Mouse (Mus musculus): ENCODE data around the gene Scarf1.
"Not testable (repeated sequence)": the region's sequence is repeated elsewhere in the genome, so short reads cannot be mapped to it uniquely, and the experiment has no call there.

Scarf1 gene

DNA sequence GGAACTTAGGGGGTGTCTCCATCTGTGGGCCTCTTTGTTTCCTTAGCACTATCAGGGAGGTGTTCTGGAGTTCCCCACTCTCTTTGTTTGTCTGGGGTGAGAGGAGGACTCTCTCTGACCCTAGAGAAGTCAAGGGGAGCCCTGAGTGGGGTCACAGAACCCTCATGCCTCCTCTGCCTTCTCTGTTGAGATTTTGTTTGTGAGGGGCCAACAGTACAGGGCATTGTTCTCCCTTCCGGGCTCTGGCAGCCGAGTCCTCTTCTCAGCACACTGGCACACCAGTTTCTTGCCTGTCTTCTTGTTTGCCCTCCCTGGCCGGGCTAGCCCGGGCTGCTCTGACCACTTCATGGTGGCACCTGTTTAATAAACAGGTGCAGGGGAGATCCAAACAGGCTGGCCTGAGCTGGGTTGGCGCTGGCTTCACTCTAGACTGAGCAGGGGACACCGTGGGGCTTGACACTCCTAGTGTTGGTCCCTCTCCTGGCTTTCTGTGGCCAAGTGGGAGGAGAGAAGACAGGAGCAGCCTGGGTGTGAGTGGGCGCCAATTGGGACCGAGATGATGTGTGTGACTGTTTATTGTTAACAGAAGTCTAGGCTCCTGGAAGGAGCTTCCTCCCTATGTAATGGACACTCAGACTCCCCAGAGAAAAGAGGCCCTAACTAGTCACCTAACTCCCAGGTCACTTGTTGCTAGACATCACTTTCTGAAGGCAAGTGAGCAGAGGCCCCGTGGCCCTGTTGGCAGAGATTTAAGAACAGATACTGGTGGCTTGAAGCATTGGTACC lies 25.0 kb downstream of the Scarf1 start:
- no peak for DNase-seq

DNA sequence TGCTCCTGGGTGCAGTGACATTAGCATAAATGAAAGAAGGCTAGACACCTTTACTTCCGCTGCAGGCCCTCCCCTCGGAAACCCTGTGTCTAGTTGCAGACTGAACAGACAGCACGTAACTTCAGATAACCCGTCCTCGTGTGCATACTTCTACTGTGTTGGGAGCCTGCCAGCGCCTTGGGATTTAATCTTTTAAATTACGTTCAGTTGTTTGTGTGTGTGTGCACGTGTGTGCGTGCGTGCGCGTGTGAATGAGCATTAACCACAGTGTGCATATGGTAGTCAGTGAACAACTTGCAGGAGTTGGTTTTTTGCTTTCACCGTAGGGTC lies 25.6 kb downstream of the Scarf1 start:
- no peak for DNase-seq

DNA sequence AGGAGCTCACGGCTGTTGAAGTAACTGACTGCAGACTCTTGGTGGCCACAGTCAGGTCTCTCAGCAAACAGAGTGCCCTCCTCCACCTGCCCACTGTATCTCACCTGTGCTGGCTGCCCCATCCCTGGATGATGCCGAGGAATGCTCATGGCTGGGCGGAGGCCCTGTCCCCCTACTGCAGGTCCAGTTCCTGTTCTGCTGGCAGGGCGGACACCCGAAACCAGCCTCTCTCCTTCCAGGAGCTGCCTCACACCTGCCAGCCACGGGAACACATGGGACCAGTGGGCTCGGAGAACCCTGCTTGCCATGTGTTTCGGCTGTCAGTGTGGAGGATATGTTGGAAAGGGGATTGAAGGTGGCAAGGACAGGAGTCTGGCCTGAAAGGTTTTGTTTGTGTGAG lies 26.9 kb downstream of the Scarf1 start:
- no peak for DNase-seq

DNA sequence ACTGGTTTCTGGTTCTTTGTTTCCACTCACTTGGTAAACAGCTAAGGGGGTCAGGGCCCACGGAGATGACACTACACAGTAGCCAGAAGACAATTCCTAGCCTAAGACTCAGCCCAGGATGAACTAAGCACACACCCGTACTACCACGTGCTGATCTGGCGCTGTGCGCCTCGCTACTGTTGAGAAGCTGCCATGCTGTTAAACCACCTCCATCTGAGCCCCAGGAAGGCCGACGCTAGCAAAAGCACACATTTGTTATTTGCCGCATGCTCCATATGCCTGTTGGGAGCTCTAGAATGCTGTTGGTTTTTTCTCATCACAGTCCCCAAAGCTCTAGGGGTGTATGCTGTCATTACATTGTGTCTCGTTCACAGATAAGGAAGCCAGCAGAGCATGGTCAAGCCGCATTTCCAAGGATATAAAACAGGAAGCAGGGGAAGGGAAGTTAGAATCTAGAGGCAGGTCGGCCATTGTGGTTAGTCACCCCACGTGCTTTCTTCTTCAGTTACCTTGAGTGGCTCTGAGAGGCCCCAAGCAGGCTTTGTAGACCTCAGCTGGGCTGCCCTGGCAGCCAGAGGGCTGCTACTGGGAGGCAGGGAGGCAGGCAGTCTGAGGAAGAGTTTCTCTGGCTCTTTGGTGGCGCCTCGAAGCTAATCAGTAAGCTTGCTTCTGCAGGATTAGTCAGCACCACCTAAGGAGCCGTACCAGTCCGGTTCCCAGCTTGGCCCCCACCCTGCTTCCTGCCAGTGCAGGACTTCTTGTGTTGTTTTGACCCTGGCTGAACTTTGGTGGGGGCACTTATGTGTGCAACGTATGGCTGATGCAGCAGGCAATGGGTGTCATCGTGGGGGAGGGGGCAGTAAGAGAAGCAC lies 27.6 kb downstream of the Scarf1 start:
- peak in 1 of 2 experiments; percentile 44 for DNase-seq

DNA sequence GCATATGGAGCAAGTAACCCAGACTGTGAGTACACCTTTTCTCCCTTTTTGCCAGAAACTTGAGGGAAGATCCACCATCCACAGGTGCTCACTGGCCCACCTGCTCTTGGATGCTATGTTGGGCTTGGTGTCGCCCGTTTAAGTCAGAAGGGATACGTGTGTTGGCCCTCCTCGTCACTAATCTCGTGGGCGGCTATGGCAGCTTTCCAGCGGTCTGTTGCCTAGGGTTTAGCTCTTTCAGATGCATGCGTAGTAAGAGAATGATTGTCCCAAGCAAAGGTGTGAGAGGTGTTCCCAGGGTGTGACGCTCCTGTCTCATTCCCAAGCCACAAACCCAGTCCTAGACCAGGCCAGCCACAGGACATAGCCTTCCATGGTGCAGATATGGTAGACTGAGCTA lies 31.4 kb downstream of the Scarf1 start:
- no peak for DNase-seq

DNA sequence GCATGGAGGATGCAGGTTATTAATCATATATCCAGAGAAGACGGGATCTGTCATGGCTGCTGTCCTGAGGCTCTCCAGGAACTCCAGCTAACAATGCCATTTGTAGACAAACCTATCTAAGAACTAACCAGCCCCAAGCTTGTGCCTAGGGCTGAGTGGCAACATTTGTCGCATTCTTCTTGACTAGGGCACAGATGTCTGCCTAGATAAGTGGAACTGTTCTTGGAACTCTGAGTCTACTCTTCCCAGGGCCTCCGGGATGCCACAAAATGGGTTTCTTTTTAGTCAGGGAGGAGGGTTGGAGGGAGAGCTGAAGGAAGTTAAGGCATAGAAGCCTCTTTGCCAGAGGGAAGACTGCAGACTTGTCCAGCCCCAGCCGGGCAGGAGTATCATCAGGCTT lies 32.7 kb downstream of the Scarf1 start:
- no peak for DNase-seq

DNA sequence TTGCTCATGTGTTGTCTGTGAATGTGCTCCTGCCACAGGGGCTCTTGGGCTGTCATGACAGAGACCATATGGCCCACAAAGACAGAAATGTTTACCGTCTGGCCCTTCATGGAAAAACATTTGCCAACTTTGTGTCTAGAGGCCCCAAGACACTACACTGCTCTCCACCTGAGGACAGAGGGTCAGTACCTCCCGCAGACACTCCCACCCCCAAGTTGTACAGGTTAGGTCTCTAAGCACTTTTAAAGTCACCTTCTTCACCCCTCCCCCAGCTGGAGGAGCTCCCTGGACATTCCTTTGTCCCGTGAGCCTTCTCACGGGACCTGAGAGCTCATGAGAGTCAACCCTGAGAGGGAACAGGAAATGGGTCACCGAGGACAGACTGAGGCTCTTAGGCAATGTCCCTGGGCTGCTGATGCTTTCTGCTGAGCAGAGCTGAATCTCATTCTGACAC lies 36.3 kb downstream of the Scarf1 start:
- peak; percentile 64 to 77 for DNase-seq

DNA sequence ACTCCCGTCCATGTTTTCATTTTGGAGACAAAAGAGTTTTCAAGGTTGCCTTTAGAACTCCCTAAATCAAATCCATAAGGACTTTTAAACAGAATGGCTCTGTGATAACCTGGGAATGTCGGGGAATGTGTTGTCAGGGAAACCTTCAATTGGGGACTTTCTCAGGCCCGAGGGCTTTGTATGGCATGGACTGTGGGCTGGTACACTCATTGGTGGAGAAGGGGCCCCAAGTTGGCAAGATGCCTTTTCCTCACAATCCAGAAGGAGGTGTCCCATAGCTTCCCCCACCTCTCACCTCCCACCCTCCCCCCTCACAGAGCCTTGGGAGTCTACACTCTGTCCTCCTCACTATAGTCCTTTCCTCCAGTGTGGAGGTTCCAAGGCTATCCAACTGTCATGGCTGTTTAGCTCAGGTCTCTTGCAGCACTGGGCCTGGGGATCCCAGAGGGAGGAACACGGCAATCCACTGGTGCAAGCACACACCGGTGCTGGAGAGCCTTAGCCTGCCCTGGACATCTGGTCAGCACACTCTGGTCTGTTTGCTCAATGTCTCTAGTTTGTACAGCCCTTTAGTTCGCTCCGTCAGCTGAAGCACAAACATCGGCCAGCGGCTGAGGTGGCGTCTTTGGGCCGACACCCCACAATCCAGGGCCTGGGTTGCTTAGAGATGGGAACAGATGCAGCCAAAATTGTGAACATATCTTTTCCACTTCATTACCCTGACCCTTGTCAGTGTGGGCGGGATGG lies 37.0 kb downstream of the Scarf1 start:
- peak in 1 of 2 experiments; percentile 26 for DNase-seq

DNA sequence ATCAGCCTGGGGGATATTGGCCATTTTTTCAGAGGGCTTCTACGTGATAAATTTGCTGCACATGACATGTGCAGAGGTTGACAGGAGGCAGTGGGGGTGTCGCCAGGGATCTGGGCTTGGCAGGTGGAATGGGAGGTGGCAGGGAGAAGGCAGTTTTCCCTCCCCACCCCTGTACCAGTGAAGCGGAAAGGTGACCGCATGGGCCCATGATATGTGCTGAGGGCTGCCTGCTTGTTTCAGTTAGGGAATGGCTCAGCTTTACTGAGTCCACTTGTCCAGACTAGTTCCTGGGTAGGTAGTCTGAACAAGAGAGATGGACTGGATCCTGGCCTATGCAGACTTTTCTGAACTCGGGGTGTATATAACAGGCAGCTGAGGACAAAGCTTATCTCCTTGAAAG lies 38.0 kb downstream of the Scarf1 start:
- peak; percentile 62 to 71 for DNase-seq

DNA sequence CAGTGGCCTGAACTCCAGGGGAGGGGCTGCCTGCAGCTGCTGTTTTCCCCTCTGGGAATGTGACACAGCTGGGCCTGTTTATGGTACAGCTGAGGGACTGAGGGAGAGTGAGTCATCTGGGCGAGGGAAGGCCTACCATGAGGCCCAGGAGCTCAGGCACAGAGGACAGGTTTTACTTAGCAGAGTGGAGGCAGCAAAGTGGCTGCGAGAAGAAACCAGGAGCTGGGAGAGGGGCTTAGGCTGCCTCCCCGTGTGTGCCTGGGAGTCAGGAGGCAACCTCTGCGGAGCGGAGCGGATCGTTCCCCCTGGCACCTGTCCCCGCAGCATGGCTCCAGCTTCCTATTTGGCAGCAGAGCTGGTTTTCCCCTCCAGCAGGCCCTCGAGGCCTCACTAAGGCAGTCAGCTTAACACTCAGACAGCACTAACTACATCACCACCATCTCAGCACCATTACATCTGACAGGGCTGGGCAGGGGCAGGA lies 38.7 kb downstream of the Scarf1 start:
- DNase-seq, result peak in 1 of 2 experiments; percentile 21

DNA sequence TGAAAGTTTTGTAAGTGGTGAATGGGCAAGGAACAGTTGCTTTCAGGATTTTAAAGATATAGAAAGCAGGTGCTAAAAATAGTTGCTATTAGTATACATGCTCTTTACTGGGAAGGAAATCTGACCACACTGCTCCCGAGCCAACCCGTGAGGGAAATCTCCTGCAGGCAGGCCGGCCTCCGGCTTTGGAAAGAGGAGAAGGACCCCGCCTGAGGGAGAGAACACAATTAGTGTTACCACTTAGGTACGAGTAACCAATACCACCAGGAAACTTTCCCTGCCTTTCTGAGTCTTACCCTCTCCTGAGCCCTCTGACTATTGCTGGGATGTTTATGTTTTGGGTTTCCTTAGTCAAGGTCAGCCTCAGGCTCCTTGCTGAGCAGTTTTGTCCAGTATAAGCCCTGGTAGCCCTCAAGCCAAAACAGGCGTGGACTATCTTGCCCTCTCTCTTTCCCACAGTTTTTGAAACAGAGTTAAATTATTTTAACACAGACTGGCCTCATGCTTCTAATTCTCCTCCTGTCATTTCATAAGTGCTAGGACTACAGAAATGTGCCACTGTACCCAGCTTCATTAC lies 39.7 kb downstream of the Scarf1 start:
- peak in 1 of 2 experiments; percentile 26 for DNase-seq

DNA sequence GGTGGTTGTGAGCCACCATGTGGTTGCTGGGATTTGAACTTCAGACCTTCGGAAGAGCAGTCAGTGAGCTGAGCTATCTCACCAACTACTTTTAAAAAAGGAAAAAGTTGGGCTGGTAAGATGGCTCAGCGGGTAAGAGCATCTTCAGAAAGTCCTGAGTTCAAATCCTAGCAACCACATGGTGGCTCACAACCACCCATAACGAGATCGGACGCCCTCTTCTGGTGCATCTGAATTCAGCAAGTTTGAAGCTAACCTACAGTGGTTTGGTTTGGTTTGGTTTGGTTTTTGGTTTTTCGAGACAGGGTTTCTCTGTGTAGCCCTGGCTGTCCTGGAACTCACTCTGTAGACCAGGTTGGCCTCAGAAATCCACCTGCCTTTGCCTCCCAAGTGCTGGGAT lies 42.7 kb downstream of the Scarf1 start:
- not testable (repeated sequence) for DNase-seq

DNA sequence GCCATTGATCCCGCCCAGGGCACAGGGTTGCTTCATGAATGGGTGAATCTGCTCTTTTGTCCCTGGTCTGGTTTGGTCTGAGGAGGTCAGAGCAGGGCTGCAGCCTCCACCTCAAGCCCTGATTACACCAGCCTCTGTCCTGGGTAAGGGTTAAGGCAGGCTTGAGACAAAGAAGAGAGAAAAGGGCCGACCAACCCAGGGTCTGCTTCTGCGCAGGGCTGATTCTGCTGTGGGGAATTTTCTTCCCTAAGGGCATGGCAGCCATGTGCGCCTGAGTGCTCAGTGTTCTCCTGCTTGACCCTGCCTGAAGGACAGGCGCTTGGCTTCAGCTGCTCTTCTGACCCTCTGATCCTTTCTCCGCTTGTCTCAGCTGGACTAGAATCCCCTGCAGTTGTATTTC lies 43.8 kb downstream of the Scarf1 start:
- no peak for DNase-seq

DNA sequence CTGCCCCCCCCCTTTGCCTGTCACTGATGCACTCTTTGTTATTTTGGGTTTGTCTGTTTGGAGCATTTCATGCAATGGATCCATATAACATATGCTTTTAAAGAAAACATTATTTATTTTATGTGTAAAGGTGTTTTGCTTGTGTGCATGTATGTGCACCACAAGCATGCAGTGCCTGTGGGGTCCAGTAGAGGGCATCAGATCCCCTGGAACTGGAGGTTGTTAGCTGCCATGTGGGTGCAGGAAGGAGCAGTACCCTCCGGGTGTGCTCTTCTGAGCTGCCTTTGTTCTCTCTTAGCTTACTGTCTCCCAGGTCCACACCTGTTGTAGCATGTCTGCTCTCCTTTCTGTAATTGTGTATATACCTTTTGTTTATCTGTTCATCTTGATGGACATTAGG lies 44.8 kb downstream of the Scarf1 start:
- no peak for DNase-seq

DNA sequence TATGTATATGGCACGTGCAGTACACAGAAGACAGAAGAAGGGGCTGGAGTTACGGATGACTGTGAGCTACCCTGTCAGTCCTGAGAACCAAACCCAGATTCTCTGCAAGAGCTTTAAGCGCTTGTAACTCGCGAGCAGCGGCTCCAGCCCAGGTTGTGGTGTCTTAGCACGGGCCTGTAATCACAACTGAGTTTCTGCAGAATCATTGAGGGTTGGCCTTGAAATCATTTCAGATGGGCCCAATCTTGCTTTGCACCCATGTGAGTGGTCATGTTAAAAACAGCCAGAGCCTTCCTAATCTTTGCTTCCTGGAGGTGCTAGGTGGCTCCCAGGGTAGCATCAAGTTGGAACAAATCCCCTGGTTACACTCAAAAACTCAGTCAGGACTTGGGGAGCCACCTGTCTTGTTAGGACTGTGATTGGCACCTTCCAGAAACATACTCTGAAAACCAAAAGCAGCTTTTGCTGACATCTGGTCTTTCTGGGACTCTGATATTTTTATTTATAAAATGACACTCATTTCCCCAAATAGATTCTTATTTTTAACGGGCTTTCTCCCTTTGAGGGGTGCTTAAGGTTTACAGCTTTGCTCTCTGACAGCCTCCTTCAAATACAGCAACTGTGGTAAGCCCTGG lies 46.6 kb downstream of the Scarf1 start:
- DNase-seq, result no peak

DNA sequence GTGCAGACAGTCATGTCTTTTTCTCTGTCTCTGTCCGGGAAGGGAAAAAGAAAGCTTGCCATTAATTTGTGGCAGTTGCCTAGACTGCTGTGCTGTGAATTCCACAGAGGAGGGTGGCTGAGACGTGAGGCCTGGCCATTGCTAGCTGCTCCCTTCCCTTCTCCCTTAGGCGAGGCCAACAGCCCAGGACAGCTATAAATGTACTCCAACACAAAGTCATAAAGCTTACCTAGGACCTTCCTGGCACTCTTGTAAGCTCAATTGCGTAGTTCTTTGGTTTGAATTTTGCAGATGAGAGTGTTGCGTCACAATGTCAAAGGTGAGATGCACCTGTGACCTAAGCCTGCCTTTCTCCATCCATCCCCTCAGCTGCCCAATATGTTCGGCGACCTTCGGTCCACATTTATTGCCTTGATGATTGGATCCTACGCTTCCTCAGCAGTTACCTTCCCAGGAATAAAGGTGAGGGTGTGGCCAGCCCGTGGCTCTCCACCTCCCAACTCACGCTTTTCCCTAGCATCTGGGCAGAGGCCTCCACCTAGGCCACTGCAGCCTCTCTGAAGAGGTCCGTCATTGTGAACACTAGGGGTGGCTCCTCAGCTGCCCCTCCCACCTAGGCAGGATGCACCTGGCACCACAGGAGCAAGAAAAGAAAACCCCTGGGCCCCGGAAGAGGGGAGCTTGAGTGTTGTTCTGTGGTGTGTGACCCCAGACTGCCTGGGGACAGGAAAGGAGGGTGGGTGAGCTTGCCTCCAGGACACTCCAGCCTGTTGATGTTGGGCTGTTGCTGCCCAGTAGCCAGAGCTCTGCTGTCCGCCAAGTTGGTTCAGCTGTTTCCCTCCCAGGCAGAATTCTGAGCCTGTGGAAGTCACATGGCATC lies 47.4 kb downstream of the Scarf1 start:
- no peak for DNase-seq

DNA sequence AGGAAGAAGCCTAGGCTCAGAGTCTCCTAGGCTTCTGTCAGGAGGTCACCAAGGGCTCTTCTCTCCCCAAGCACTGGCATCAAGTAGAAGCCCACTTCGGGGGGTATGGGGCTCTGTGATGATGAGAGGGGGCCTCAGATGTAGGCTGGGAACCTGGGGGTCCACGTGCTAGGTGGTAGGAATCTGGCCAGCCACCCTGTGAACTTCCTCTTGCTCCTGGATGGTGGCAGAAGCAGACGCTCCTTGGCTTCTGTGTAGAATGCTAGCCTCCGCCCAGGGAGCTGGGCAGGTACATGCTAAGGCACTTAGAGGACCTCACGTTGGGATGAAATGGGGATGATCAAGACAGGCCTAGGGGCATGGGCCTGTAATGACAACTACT lies 48.1 kb downstream of the Scarf1 start:
- no peak for DNase-seq

DNA sequence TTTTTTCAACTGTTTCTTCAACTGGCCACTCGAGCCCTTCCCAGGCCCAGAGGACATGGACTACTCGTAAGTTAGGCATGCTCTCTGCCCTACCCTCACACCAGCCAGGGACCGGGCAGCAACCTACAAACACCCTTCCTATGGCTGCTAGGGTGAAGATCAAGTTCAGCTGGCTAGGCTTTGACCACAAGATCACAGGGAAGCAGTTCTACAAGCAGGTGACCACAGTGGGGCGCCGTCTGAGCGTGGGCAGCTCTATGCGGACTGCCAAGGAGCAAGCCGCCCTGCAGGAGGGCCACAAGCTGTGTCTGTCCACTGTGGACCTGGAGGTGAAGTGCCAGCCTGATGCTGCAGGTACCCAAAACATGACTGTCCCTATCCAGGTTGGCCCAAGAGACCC lies 49.5 kb downstream of the Scarf1 start:
- DNase-seq, result no peak

DNA sequence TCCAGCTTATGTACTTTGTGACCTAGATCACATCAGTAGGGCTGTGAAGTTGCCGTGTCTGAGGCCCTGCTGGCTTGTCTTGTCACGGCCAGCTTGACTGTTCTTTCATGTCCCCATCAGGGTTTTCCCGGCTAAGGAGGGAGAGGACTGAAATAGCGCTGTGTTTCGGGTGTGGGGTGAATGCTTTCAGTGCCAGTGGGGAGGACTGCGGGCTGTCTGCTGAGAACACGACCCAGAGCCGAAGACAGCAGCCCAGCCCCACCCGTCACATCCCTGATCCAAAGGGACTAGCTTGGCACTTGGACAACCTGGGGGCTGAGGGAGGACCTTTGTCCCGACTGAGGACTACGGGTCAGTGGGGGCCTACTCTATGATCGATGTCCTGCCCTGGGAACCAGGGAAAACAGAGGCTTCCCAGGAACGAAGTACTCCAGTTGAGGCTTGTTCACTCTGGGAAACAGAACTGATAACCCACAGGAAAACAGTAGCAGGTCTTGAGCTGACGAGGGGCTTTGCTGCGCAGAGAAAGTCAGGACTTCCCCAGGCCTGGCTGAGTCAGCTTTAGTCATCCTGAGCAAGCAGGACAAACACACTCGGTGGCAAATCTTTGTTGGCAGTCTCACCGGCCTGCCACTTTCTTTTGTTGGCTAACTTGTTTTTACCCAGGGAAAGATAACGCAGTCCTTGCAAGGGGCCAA lies 50.7 kb downstream of the Scarf1 start:
- peak in 1 of 2 experiments; percentile 25 for DNase-seq

DNA sequence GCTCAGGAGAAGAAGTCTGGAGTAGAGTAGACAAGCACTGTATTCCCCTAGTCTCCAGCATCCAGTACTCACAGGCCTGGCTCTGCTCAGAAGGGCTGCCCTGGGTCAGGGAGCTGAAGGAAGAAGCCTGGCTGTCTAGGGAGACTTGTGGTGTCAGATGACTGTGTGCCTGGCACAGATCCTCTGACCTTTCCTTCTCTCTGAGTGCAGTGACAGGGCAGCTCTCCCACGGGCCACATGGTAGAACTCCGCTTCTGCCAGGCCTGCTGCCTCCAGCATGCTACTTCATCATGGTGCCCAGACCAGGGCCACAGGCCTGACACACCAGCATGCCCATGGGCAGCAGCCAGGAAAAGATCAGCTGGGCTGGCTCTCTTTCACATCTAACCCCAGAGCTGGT lies 52.5 kb downstream of the Scarf1 start:
- DNase-seq, result peak; percentile 51 to 55
